Mouse (Mus musculus) brown adipose tissue, adult 24 weeks (tissue): Measurements from ENCODE around the gene Zfp354a. TPM values are rescaled to one million over a fixed set of nuclear protein-coding genes. Genes with fewer than 3 reads are reported as not detected.

Source experiments
- H3K27ac ChIP-seq: fragments of 200-500 bp; replicated peaks from 2 replicates; pipeline ENCODE4 v1.5.1; 2012; ENCODE audit warnings: low read depth, mild to moderate bottlenecking, low read length
- H3K4me1 ChIP-seq: fragments of 200-500 bp; 2 replicates; pipeline ENCODE4 v1.6.1; 2012; ENCODE audit warnings: low read length, mixed read lengths; ENCODE audit not compliant: control insufficient read depth, insufficient read depth, insufficient read length
- H3K4me3 ChIP-seq: fragments of 200-500 bp; 2 replicates; pipeline ENCODE4 v1.5.1; 2012; ENCODE audit warnings: low read depth, mild to moderate bottlenecking, low read length, moderate library complexity; ENCODE audit not compliant: insufficient read depth
- polyA plus RNA-seq: library from polyadenylated mRNA; stranded (reverse); fragments of >200 nt; gene quantifications from 2 replicates; pipeline ENCODE4 v1.2.4, GENCODE M21; 2012; ENCODE audit not compliant: missing spikeins, insufficient read depth, insufficient read length

Zfp354a gene
- polyA plus RNA-seq, 1 experiment: 2.6 TPM

DNA sequence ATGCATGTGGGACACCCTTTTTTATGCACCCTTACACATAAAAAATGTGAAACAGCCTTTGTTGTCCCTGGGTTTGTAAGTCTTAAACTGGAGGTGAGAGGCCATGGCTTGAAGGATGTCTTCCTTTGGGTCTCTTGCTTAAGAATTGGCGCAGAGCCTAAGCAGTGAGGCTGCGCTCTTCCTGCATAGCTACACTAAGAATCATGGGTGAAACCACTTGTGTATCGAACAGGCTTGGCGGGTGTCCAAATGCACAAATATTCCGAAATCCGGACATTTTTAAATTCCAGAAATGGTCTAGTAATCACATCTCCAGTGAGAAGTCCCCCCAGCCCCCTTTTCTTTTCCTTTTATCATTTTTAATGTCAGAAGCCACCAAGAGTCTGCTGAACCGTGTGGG, 4.2 kb downstream of the Zfp354a start:
- Histone ChIP-seq H3K27ac (no peak overlapping the region), H3K4me3 (no peak overlapping the region), H3K4me1 (no peaks in the 10 kb centered on the region)

DNA sequence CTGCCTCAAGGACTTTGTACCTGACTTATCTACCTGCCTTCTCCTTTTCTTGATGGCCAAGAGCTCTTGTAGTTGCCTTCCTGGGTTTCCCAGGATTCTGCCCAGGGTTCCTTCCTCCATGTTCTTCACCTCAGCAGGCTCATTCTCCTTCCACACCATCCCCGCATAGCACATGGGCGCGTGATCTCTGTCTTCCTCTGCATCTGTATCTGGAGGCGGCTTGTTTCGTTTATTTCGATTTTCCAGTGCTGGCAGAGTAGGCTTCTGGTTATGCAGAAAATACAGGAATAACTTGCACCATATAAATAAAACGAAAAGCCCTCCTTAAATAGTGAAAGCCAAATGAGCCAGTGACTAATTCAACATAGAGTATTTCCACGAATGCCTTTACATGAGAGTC, 4.8 kb downstream of the Zfp354a start:
- H3K27ac ChIP-seq: no peak overlapping the region
- H3K4me1 ChIP-seq: no peaks in the 10 kb centered on the region
- no peak overlapping the region for H3K4me3 ChIP-seq

DNA sequence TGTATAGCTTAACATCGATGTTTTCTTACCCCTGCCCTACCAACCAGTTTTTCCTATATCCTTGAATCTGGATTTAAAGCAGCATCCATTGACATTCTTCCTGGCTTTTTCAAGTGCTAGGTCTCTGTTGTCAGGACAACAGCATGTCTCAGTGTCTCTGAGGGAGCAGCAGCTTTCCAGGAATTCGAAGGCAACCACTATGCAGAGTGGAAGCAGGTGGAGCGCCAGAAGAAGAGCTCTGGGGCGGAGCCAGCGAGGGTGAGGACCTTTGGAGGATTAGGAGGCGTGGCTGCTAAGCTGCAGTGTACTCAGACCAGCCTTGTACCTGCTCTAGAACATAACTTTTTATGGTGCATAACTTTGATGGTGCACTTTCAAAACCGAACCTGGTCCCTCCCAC, 25.5 kb downstream of the Zfp354a start:
- Histone ChIP-seq H3K4me3 (no peak overlapping the region), H3K4me1 (no peaks in the 10 kb centered on the region), H3K27ac (no peak overlapping the region)

DNA sequence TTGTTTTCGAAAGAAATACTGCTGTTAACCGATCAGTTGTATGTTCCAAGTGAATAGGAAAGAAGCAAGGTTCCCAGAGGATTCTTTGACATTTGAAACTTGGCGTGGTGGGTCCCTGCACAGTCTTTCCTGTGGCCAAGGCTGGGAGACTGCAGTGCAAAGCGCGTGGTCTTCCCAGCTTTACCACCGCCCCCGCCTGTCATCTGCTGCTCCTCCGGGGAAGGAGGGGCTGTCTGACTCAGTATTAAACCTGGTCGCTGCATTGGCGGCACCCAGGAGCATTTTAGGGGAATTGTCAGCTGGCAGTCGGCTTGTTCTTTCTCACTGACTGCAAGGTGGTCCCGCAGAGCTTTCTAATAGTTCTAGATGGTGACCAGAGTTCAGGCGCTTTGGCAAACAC, 26.2 kb downstream of the Zfp354a start:
- H3K4me1 ChIP-seq: no peaks in the 10 kb centered on the region
- no peak overlapping the region for H3K4me3 ChIP-seq
- H3K27ac ChIP-seq: no peak overlapping the region

- H3K4me3 ChIP-seq: no peak overlapping the region
- no peaks in the 10 kb centered on the region for H3K4me1 ChIP-seq
- H3K27ac ChIP-seq: no peak overlapping the region
These were observed 48.2 kb downstream of the Zfp354a start for GRCm38 (mm10) chr11:51107261-51107660.

DNA sequence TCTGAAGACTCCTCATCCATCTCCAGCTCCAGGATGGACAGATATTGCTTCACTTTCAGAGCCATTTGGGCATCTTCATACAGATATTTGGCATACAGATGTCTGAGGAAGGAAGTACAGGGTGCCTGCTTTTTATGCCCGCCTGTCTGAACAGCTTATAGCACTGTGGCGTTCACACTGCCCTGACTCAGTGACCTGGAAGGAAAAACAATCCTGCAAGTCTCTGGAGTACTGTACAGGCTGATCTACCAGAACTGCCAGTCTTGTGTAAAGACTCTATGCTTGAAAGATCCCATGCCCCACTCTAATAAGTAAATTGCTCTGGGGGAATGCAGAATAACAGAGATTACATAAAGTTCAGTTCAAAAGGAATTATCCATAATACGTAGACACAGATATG, 51.6 kb downstream of the Zfp354a start:
- Histone ChIP-seq H3K4me1 (no peaks in the 10 kb centered on the region), H3K4me3 (no peak overlapping the region), H3K27ac (no peak overlapping the region)

Other genes with a start within 250 kb of the Zfp354a start
- 1.3 and 1.8 TPM in 2 replicates for gene Zfp354c, start 231.5 kb upstream of the Zfp354a start, polyA plus RNA-seq
- 0.71 and 1.1 TPM in 2 replicates for gene Zfp879, start 217.7 kb upstream of the Zfp354a start, polyA plus RNA-seq
- gene Grm6, start 208.6 kb upstream of the Zfp354a start, polyA plus RNA-seq: not detected in 2 replicates
- gene Zfp454, start 171.6 kb upstream of the Zfp354a start, polyA plus RNA-seq: 0.75 and 1.6 TPM in 2 replicates
- gene Zfp2, start 143.1 kb upstream of the Zfp354a start, polyA plus RNA-seq: 8.5 and 9.8 TPM in 2 replicates
- 2.2 and 3.2 TPM in 2 replicates for gene Zfp354b, start 127.6 kb upstream of the Zfp354a start, polyA plus RNA-seq
- not detected in 2 replicates for gene 4933414I15Rik, start 115.5 kb upstream of the Zfp354a start, polyA plus RNA-seq
- gene Prop1, start 105.5 kb upstream of the Zfp354a start, polyA plus RNA-seq: not detected in 2 replicates
- gene Olfr1378, start 92.7 kb upstream of the Zfp354a start, polyA plus RNA-seq: not detected in 2 replicates
- gene Olfr1377, start 77.3 kb upstream of the Zfp354a start, polyA plus RNA-seq: not detected in 2 replicates
- not detected in 2 replicates for gene Olfr51, start 55.7 kb upstream of the Zfp354a start, polyA plus RNA-seq
- gene Olfr54, start 45.0 kb upstream of the Zfp354a start, polyA plus RNA-seq: not detected in 2 replicates
- gene Olfr1375, start 11.1 kb upstream of the Zfp354a start, polyA plus RNA-seq: not detected in 2 replicates
- gene Gm12569, start 161.2 kb downstream of the Zfp354a start, polyA plus RNA-seq: not detected in 2 replicates
- gene Clk4, start 202.5 kb downstream of the Zfp354a start, polyA plus RNA-seq: 27.7 and 40.0 TPM in 2 replicates
- 3.0 and 3.2 TPM in 2 replicates for gene BC049762, start 203.8 kb downstream of the Zfp354a start, polyA plus RNA-seq
- gene Col23a1, start 230.7 kb downstream of the Zfp354a start, polyA plus RNA-seq: 2.3 and 3.6 TPM in 2 replicates